Mouse (Mus musculus) C2C12 (cell line): ENCODE measurements around the gene Tmem256. TPM values are rescaled to one million over a fixed set of nuclear protein-coding genes. Genes with fewer than 3 reads are reported as not detected.
"Not testable (repeated sequence)": the region's sequence is repeated elsewhere in the genome, so short reads cannot be mapped to it uniquely, and the experiment has no call there.

ENCODE experiments used
- H3K27me3 ChIP-seq: one replicate; pipeline ENCODE4 v1.6.1; 2011; ENCODE audit not compliant: control insufficient read depth, insufficient read depth, insufficient read length
- H3K36me3 ChIP-seq: one replicate; pipeline ENCODE4 v1.6.1; 2011; ENCODE audit not compliant: control insufficient read depth, insufficient read depth
- H3K4me3 ChIP-seq: one replicate; pipeline ENCODE4 v1.5.1; 2011; ENCODE audit warnings: mild to moderate bottlenecking, control low read depth; ENCODE audit not compliant: poor library complexity, insufficient read depth, severe bottlenecking
- H3K79me2 ChIP-seq: one replicate; pipeline ENCODE4 v1.6.1; 2011; ENCODE audit not compliant: control insufficient read depth, insufficient read depth
- H3K79me3 ChIP-seq: one replicate; pipeline ENCODE4 v1.6.1; 2011; ENCODE audit warnings: low read depth, control low read depth
- H3ac ChIP-seq: one replicate; pipeline ENCODE3; 2011; ENCODE audit warnings: low read depth; ENCODE audit not compliant: control insufficient read depth, insufficient read length
- CEBPB ChIP-seq: IDR thresholded peaks from one replicate; pipeline ENCODE4 v1.6.1; 2011; ENCODE audit warnings: low read depth, mild to moderate bottlenecking, control low read depth, moderate library complexity
- CTCF ChIP-seq: IDR thresholded peaks from one replicate; pipeline ENCODE4 v1.5.1; 2011; ENCODE audit not compliant: control insufficient read depth, insufficient read depth, insufficient read length
- FOSL1 ChIP-seq: IDR thresholded peaks from one replicate; pipeline ENCODE4 v1.8.0; 2011; ENCODE audit warnings: mild to moderate bottlenecking, low read length; ENCODE audit not compliant: poor library complexity, insufficient read depth, severe bottlenecking
- MAX ChIP-seq: IDR thresholded peaks from one replicate; pipeline ENCODE4 v1.6.1; 2011; ENCODE audit warnings: mild to moderate bottlenecking, control low read depth
- MYOD1 ChIP-seq: IDR thresholded peaks from one replicate; pipeline ENCODE4 v1.6.1; 2011; ENCODE audit warnings: low read depth; ENCODE audit not compliant: control insufficient read depth, insufficient read length
- MYOG ChIP-seq: IDR thresholded peaks from one replicate; pipeline ENCODE4 v1.6.1; 2011; ENCODE audit not compliant: control insufficient read depth, insufficient read length; ENCODE audit errors: extremely low read depth
- USF1 ChIP-seq: IDR thresholded peaks from one replicate; pipeline ENCODE4 v1.6.1; 2011; ENCODE audit warnings: low read depth, mild to moderate bottlenecking, control low read depth, moderate library complexity
- polyA plus RNA-seq: library from polyadenylated mRNA; unstranded; fragments of >200 nt; fragmentation: generic; extraction: Trizol; gene quantifications from one replicate; pipeline ENCODE4 v1.2.1, GENCODE M21; 2012; ENCODE audit warnings: missing spikeins

The Tmem256 gene
- polyA plus RNA-seq, 1 experiment, result 260 TPM

- no peaks in the 10 kb centered on the region for H3K79me2 ChIP-seq
- TF ChIP-seq CTCF, result peak; percentile 53
- no peak for TF ChIP-seq MYOD1
- TF ChIP-seq MYOG, result no peak
- no peak overlapping the region for H3ac ChIP-seq
- H3K36me3 ChIP-seq, result peaks cover 15% of the 10 kb centered on the region
- H3K27me3 ChIP-seq, result peaks cover 8% of the 10 kb centered on the region
- no peak overlapping the region for H3K4me3 ChIP-seq
- H3K79me3 ChIP-seq, result no peaks in the 10 kb centered on the region
Measured at GRCm38 (mm10) chr11:69855347-69855746, 17.0 kb downstream of the Tmem256 start.

GRCm38 (mm10) chr11:69858113-69858998 is 20.0 kb downstream of the Tmem256 start, which contains the start of gene Tnk1:
Gene Tnk1, minus strand, starts transcription at chr11:69858730.
- TF ChIP-seq MYOD1 (no peak), CTCF (no peak), USF1 (no peak), FOSL1 (no peak), MYOG (no peak), CEBPB (no peak), MAX (no peak)
- H3K36me3 ChIP-seq, result no peaks in the 10 kb centered on the region
- no peak within 1 kb of the TSS for H3K4me3 ChIP-seq
- peaks cover 8% of the 10 kb centered on the region for H3K27me3 ChIP-seq
- H3K79me2 ChIP-seq, result no peaks in the 10 kb centered on the region
- H3K79me3 ChIP-seq, result no peaks in the 10 kb centered on the region
- no peak within 1 kb of the TSS for H3ac ChIP-seq

GRCm38 (mm10) chr11:69863729-69864128 is 25.4 kb downstream of the Tmem256 start:
- H3K4me3 ChIP-seq, H3K27me3 ChIP-seq, H3K79me3 ChIP-seq, H3ac ChIP-seq, H3K79me2 ChIP-seq, H3K36me3 ChIP-seq: not testable (repeated sequence)

- Histone ChIP-seq H3ac (no peak overlapping the region), H3K4me3 (no peak overlapping the region), H3K36me3 (no peaks in the 10 kb centered on the region), H3K79me3 (no peaks in the 10 kb centered on the region), H3K27me3 (peaks cover 10% of the 10 kb centered on the region), H3K79me2 (no peaks in the 10 kb centered on the region)
- TF ChIP-seq MYOG (no peak), MYOD1 (no peak), USF1 (no peak)
Measured at GRCm38 (mm10) chr11:69864138-69864860, 26.0 kb downstream of the Tmem256 start.

GRCm38 (mm10) chr11:69865561-69865960 is 27.2 kb downstream of the Tmem256 start:
- Histone ChIP-seq H3ac (no peak overlapping the region), H3K27me3 (peaks cover 10% of the 10 kb centered on the region), H3K36me3 (no peaks in the 10 kb centered on the region), H3K79me3 (no peaks in the 10 kb centered on the region), H3K4me3 (no peak overlapping the region), H3K79me2 (no peaks in the 10 kb centered on the region)
- TF ChIP-seq CEBPB (no peak), MYOD1 (no peak), FOSL1 (no peak), MAX (no peak), MYOG (no peak)

GRCm38 (mm10) chr11:69867335-69867734 is 29.0 kb downstream of the Tmem256 start:
- Histone ChIP-seq H3ac (no peak overlapping the region), H3K27me3 (peaks cover 10% of the 10 kb centered on the region), H3K79me3 (no peaks in the 10 kb centered on the region), H3K79me2 (no peaks in the 10 kb centered on the region), H3K4me3 (no peak overlapping the region), H3K36me3 (no peaks in the 10 kb centered on the region)
- TF ChIP-seq MAX (no peak), MYOG (no peak), CEBPB (no peak), CTCF (no peak), USF1 (no peak), FOSL1 (no peak), MYOD1 (no peak)
